Mouse (Mus musculus) heart, embryonic 14.5 days (tissue): ENCODE results near the gene Unc13d. TPM values are rescaled to one million over a fixed set of nuclear protein-coding genes. Genes with fewer than 3 reads are reported as not detected.
A peak's percentile ranks its signal among the peaks of the same experiment; 100 is the strongest.

Experiments used
- ATAC-seq: fragments of 200-750 bp; cut with Nextera tagmentation; 2 replicates; pipeline ENCODE4 v1.8.0; 2017; ENCODE audit warnings: low read depth, moderate TSS enrichment; ENCODE audit not compliant: insufficient number of reproducible peaks, insufficient read depth, low FRiP score
- H3K27ac ChIP-seq, 2 experiments: fragments of 200-500 bp in 1 of 2; fragments of 300-500 bp in 1 of 2; sonication (generic) in 1 of 2; replicated peaks in 1 of 2; 2 replicates each; pipeline ENCODE4 v1.5.1; 2012 to 2014; ENCODE audit warnings: low read depth in 2 of 2, low read length in 2 of 2, control low read depth in 1 of 2, mild to moderate bottlenecking in 1 of 2, mixed read lengths in 1 of 2; ENCODE audit not compliant: control insufficient read depth in 1 of 2, insufficient read depth in 1 of 2
- H3K27me3 ChIP-seq: fragments of 300-500 bp; sonication (generic); 2 replicates; pipeline ENCODE4 v1.6.1; 2014; ENCODE audit warnings: mild to moderate bottlenecking, low read length, control low read depth; ENCODE audit not compliant: control insufficient read depth, insufficient read depth
- H3K36me3 ChIP-seq: fragments of 300-500 bp; sonication (generic); 2 replicates; pipeline ENCODE4 v1.6.1; 2014; ENCODE audit warnings: mild to moderate bottlenecking, control low read depth, low read length, mixed read lengths; ENCODE audit not compliant: control insufficient read depth, insufficient read depth
- H3K4me1 ChIP-seq, 2 experiments: fragments of 200-500 bp in 1 of 2; fragments of 300-500 bp in 1 of 2; sonication (generic) in 1 of 2; 2 replicates each; pipeline ENCODE4 v1.6.1; 2012 to 2014; ENCODE audit warnings: low read length in 2 of 2, control low read depth in 1 of 2, mixed read lengths in 1 of 2; ENCODE audit not compliant: control insufficient read depth in 2 of 2, insufficient read depth in 2 of 2
- H3K4me2 ChIP-seq: fragments of 300-500 bp; sonication (generic); 2 replicates; pipeline ENCODE4 v1.6.1; 2014; ENCODE audit warnings: mild to moderate bottlenecking, low read length
- H3K4me3 ChIP-seq, 2 experiments: fragments of 200-500 bp in 1 of 2; fragments of 300-500 bp in 1 of 2; sonication (generic) in 1 of 2; 2 replicates each; pipeline ENCODE4 v1.5.1; 2012 to 2014; ENCODE audit warnings: low read length in 2 of 2, mild to moderate bottlenecking in 2 of 2, control low read depth in 1 of 2, low read depth in 1 of 2, moderate library complexity in 1 of 2; ENCODE audit not compliant: control insufficient read depth in 1 of 2, insufficient read depth in 1 of 2
- H3K9ac ChIP-seq: fragments of 300-500 bp; sonication (generic); 2 replicates; pipeline ENCODE4 v1.6.1; 2014; ENCODE audit warnings: mild to moderate bottlenecking, low read length
- H3K9me3 ChIP-seq: fragments of 300-500 bp; sonication (generic); 2 replicates; pipeline ENCODE4 v1.6.1; 2016; ENCODE audit warnings: low read length, control low read depth; ENCODE audit not compliant: control insufficient read depth
- WGBS: fragments of 180-500 bp; shearing (Covaris S2); extraction: QIAGEN DNeasy Blood & Tissue Kit; methylation state at CpG from one replicate; pipeline ENCODE4 v1.1.7; 2014; 5-methylcytosine and 5-hydroxymethylcytosine counted together
- polyA plus RNA-seq: library from polyadenylated mRNA; unstranded; fragments of >200 nt; fragmentation: Nextera tagmentation; extraction: Ambion mirVana; gene quantifications from 2 replicates; pipeline ENCODE4 v1.2.1, GENCODE M21; 2014

Gene Unc13d
- polyA plus RNA-seq, 1 experiment from 2014 or later: 0.69 TPM

- Histone ChIP-seq H3K27me3 (no peaks in the 10 kb centered on the region), H3K9me3 (no peaks in the 10 kb centered on the region), H3K4me3 (peak within 1 kb of the TSS; percentile 72 to 80), H3K4me1 (peaks cover 5 to 15% of the 10 kb centered on the region in 2 experiments), H3K36me3 (0 out of 2 replicates have a peak, but pooled peaks cover 4% of the 10 kb centered on the region), H3K9ac (peak within 1 kb of the TSS; percentile 98), H3K27ac (peak within 1 kb of the TSS; percentile 99 to 100), H3K4me2 (peak within 1 kb of the TSS; percentile 94)
- under 1% methylated on average over 67 of the region's 67 CpGs for WGBS
- ATAC-seq: peak; percentile 95
These were observed 47.5 kb downstream of the Unc13d start, which contains the start of gene Unk for GRCm38 (mm10) chr11:116030088-116030897. TSS of gene Unk (plus strand) at chr11:116030322.

DNA sequence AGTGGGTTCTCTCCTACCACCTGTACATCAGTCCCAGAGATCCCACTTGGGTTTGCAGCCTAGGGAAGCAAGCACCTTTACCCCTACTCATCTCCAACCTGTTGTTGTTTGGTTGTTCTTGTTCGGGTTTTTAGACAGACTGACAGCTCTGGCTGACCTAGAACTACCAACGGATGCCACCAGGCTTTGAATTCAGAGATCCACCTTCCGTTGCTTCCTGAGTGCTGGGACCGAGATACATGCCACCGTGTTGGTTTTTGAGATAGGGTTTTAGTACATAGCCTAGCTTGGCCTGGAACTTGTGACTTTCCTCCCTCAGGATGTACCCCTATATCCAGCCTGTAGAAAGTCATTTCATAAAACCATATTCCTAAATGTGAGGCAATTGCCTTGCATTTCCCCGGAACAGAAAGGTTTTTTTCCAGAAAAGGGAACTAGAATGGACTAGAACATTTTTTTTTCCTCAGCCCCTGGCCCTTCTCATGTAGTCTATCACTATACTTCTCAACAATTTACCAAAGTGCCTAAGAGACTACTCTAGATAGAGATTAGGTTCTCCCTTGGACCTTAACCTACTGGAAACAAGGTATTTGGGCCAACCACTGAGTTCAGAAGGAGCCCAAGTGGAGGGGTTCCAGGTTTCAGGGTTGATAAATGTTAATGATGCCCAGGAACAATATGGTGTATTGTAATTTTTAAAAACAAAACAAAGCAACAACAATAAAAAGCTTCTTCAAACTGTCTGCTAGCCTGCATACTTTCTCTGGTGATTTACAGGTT is 48.5 kb downstream of the Unc13d start:
- Histone ChIP-seq H3K4me1 (peaks cover 5 to 15% of the 10 kb centered on the region in 2 experiments), H3K27me3 (no peaks in the 10 kb centered on the region), H3K4me3 (peak overlapping the region in 1 of 2 experiments; percentile 80; a peak in 2 of 4 replicates), H3K9ac (peak overlapping the region; percentile 60), H3K9me3 (no peaks in the 10 kb centered on the region), H3K4me2 (peak overlapping the region; percentile 94), H3K27ac (peak overlapping the region in 1 of 2 experiments; percentile 100; a peak in 1 of 4 replicates), H3K36me3 (0 out of 2 replicates have a peak, but pooled peaks cover 4% of the 10 kb centered on the region)
- WGBS: 66% methylated on average over 6 of the region's 6 CpGs
- no peak for ATAC-seq

DNA sequence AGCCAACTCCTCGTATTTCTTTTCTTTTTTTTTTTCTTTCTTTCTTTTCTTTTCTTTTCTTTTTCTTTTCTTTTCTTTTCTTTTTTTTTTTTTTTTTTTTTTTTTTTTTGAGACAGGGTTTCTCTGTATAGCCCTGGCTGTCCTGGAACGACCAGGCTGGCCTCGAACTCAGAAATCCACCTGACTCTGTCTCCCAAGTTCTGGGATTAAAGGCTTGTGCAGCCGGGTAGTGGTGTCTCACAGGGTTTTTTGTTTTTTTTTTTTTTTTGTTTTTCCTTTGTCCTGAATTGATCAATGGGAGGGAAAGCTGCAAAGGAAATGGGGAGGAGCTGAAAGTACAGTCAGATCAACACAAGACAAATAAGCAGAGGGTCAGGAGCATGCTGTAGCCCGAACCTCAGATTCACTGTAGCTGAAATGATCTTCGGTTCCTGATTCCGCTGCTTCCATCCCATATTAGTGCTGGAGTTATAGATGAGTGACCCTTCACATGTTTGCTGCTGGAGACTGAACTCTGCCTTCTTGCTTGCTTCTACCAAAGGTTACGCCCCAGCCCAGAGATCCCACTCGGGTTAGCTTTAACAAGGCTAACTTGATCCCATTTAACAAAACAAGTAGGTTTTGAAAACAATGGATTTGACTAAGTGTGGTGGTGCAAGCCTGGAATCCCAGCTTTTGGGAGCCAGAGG is 49.4 kb downstream of the Unc13d start:
- H3K4me3 ChIP-seq: no peak overlapping the region
- no peak for ATAC-seq
- no peaks in the 10 kb centered on the region for H3K27me3 ChIP-seq
- no peaks in the 10 kb centered on the region for H3K9me3 ChIP-seq
- no peak overlapping the region for H3K9ac ChIP-seq
- no peak overlapping the region for H3K4me2 ChIP-seq
- WGBS: 72% methylated on average over 9 of the region's 9 CpGs
- H3K4me1 ChIP-seq: peaks cover 5 to 15% of the 10 kb centered on the region in 2 experiments
- H3K27ac ChIP-seq: no peak overlapping the region
- peaks cover 7% of the 10 kb centered on the region; the same call in 1 of the 2 replicates for H3K36me3 ChIP-seq

DNA sequence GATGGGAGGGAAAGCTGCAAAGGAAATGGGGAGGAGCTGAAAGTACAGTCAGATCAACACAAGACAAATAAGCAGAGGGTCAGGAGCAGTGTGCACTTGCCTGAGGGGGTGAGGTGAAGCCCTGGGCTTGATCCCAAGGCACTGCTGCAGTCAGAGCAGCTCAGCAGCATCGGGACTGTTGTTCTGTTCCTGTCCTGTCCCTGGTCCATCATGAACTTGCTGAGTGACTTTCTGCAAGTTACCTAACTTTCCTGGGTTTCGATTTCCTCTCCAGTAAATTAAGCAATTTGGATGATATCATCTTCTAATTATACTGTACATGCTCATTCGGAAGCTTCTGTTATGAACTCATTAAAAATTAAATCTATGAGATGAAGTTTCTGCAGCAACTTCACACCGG is 50.0 kb downstream of the Unc13d start, which contains the start of gene H3f3b:
H3f3b (minus strand) TSS at position 207 of the 400 bp plus-strand sequence.
- WGBS: 71% methylated on average over 4 of the region's 4 CpGs
- no peak within 1 kb of the TSS for H3K27ac ChIP-seq
- no peak within 1 kb of the TSS for H3K4me2 ChIP-seq

DNA sequence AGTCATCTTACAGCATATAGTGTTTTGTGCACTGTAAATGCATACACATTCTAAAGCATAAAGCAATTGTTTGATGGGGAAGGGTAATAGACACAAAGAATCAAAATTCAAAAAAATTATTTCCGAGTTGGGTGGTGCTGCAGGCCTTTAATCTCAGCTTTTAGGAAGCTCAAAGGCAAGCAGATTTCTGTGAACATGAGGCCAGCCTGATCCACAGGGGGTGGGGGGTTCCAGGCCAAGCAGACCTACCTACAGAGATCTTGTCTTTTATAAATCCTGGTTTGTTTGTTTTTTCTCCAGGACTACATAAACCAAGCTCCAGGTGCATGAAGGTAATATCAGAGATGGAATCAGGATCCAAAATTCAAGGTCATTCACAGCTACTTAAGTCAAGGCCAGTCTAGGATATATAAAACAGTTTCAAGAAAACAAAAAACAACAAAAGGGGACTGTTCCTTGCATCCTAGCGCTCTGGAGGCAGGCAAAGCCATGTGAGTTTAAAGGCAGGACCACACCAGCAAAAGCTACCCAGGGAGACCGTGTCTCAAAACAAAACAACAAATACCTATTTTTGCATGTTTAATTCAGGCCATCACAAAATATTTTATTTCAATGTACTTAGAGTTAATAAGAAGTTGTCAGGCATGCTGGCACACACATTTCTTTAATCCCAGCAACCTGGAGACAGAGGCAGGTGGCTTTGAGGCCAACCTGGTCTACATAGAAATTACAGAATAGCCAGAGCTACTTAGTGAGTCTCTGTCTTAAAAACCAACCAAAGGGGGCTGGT is 52.5 kb downstream of the Unc13d start:
- Histone ChIP-seq H3K27me3 (no peaks in the 10 kb centered on the region), H3K36me3 (peaks cover 23% of the 10 kb centered on the region), H3K4me2 (no peak overlapping the region), H3K9ac (no peak overlapping the region), H3K27ac (peak overlapping the region in 1 of 2 experiments; percentile 39; a peak in 1 of 4 replicates), H3K4me1 (peaks cover 0 to 18% of the 10 kb centered on the region in 2 experiments; a peak in 2 of 4 replicates), H3K9me3 (no peaks in the 10 kb centered on the region), H3K4me3 (no peak overlapping the region)
- 82% methylated on average over 3 of the region's 3 CpGs for WGBS
- no peak for ATAC-seq

More for the DNA sequence above, 50.0 kb downstream of the Unc13d start, which contains the start of gene H3f3b:
- H3K4me1 ChIP-seq: peaks cover 5 to 15% of the 10 kb centered on the region in 2 experiments
- H3K36me3 ChIP-seq: peaks cover 8% of the 10 kb centered on the region; the same call in 1 of the 2 replicates
- H3K27me3 ChIP-seq: no peaks in the 10 kb centered on the region
- H3K4me3 ChIP-seq: no peak within 1 kb of the TSS
- no peak for ATAC-seq
- H3K9me3 ChIP-seq: no peaks in the 10 kb centered on the region
- no peak within 1 kb of the TSS for H3K9ac ChIP-seq

GRCm38 (mm10) chr11:116024356-116024808 is 53.4 kb downstream of the Unc13d start:
- peak overlapping the region; percentile 99 for H3K27ac ChIP-seq
- H3K9ac ChIP-seq: peak overlapping the region; percentile 100
- WGBS: under 1% methylated on average over 36 of the region's 37 CpGs
- no peaks in the 10 kb centered on the region for H3K9me3 ChIP-seq
- peaks cover 23% of the 10 kb centered on the region for H3K36me3 ChIP-seq
- peak overlapping the region; percentile 69 for H3K4me2 ChIP-seq
- H3K27me3 ChIP-seq: no peaks in the 10 kb centered on the region
- ATAC-seq: peak; percentile 93
- H3K4me1 ChIP-seq: peaks cover 0 to 13% of the 10 kb centered on the region in 2 experiments; a peak in 2 of 4 replicates
- H3K4me3 ChIP-seq: peak overlapping the region; percentile 93 to 94
